Mouse (Mus musculus) frontal cortex, postnatal 36 days (tissue): ENCODE measurements at regions not wholly inside any gene's neighbourhood (a gene's known extent, or its start where the extent isn't known, plus 50 kb on each side); places are given as distances from the start of the nearest gene placed in this dataset.
A peak's percentile ranks its signal among the peaks of the same experiment; 100 is the strongest.

Experiments used
- DNase-seq, 2 experiments: peaks; one replicate each; pipeline ENCODE4 v3.0.0; 2022; ENCODE audit warnings: low spot score in 2 of 2

DNA sequence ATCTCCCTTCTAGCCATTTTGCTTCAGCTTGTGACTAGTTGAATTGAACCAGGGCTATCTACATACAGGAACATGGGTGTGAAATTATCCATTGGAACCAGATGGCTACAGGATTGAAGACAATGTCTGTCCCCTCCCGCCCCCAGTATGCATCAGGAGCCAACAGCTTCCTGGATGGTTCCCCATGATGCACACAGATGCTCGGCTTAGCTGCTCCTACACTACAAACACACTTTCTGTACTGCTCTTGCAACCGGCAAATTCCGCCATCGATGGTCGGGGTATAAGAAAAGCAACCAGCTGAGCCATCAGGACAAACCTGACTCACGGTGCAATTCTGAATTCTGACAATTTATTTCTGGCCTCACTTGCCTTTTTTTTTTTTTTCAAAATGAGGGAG, 258.9 kb downstream of the Tle3 start:
- DNase-seq, result peak in 1 of 2 experiments; percentile 43

DNA sequence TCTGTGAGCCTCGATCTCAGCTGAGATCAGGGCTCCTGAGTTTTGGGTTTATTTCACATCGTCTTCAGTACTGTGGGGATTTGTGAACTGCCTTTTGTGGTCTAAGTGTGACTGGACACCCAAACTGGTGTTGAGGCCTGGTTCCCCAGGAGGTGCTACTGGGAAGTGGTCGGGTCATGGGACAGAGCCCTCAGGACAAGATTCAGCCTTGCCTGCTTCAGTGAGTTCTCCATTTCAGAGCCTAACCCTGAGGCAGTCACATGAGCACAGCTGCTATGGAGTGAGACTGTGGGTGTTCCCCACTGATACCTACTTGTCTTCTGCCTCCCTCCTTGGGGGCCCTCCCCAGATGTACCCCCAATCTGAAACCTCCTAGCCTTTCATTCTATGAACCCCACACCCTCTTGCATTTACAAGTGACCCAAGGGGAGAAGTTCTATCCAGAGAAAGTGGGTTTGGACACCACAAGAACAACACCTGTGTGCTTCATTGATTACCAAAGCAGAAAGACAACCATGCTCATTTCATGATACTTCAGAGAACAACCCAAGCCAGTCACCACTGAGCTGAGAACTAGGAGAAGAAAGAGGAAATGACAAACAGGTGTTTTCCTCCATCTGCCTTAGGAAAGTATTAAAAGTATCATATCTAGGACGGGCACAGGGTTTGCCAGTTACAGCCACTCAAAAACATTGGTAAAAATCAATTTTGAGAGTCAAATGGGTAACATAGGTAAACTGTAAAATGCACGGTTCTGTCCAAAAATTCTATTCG, 255.8 kb downstream of the Tle3 start:
- DNase-seq, result no peak

DNA sequence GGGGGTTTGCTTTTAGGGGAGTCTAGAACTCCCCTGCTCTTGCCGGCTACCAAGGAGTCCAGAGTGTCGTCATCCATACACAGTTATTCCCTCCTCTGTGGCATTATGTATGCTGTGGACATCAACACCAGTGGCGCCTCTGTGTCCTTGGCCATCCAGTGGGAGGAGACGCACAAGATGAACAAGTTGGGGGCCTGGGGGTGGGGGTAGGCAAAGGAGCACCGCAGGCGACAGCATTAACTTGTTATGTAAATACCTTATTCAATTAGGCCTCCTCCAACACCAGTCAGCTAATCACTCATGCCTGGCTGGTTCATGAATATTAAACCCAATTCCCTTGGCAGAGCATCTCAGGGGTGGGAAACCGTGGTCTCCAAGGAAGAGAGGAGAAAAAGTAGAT, 250.8 kb downstream of the Tle3 start:
- no peak for DNase-seq

DNA sequence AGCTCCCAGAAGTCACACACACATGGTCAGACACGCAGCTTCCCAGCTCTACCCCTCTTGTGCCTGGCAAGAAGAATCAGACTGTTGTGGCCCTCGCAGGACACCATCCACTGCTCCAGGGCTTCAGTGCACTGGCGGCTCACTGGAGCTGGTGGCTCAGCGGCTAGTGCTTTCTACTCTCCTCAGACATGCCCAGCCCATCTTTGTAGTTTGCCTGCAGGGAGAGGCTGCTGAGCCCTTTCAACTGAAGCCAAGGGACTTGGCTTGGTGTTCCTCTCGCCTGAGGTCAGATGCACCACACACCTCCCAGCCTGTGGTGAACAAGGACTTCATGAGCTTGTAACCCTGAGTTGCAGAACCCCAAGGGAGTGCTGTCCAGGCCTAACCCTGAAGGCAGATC, 249.8 kb downstream of the Tle3 start:
- DNase-seq, result no peak

DNA sequence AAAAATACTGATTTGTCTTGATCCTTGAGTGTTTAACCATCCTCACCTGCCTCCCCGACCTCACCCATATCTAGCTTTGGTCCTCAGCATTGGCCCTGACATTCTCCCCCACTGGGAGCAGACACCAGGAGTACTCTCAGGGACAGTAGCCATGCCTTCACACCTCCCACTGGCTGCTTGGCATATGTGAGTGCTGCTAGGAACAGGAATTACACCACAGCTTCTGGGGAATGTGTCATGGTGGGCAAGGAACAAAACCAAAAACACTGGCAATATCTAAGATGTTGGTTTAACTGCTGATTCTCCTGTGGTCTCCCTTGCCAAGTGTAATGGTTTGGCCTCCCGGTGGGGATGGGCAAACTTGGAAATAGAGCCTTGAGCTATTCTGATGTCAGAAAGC, 248.6 kb downstream of the Tle3 start:
- peak; percentile 53 to 62 for DNase-seq

DNA sequence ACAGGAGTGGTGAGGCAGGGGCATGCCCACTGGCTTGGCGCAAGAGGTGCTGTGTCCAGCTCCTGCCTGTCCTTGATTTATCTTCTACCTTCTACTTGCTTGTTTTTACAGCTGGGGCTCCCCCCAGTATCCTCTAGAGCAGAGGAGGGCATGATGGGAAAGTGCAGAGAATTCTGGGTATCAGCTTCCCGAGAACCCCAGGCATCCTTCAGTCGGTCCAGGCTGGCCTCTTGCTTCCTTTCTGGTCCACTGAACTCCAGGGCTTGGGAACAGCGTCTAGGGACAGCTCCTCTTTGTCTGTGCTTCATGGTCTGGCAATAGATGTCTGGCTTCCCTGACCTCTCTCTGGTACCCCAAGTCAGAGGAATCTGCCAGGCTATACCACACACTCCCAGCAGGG, 247.9 kb downstream of the Tle3 start:
- no peak for DNase-seq

DNA sequence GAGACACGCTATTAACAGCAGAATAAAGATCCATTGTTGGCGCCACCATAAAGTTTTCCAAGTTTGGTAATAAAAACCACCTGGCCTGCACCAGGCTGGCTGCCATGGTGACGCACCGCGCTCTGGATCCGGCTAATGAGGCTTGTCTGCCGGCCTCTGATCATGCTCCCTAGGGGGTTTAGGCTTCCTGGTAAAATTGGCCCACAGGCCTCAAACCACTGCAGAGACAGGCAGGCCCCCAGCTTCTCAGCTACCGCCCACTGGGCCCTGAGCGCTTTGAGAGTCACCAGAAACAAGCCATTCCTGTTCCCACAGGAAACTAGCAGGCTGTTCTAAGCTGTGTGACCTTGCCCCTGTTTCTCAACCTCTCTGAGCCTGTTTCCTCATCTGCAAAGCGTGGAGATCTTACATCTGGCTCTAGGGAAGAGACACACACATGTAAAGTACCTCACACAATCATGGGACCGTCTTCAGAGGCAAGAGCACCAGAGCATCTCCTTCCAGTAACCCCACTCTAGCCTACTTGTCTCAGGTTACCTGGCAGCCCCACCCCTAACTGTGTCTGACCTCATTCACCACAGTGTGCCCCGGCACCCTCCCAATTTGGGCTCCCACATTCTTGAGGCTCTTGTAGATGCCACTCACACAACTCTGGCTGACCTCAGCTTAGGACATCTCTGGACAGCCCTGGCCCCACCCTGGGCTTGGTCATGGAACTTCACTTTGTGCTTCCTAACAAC, 246.5 kb downstream of the Tle3 start:
- no peak for DNase-seq

DNA sequence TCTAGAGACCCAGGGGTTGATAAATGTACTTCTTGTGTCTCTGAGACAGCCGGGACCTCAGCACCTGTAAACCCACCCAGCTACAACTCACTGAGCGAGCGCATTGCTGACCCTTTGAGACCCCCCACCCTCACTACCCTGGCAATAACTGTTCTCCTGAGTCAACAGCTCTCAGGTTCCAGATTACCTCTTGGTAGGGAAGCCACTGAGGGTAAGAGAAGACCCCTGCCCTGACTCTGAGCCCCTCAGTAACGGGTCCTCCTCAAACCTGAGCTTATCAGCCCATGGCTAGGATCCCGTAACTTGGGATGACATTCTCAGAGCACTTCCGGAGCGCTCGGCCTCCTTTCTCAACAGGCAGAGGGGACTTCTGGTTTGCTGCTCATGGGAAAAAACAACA, 245.8 kb downstream of the Tle3 start:
- no peak for DNase-seq

DNA sequence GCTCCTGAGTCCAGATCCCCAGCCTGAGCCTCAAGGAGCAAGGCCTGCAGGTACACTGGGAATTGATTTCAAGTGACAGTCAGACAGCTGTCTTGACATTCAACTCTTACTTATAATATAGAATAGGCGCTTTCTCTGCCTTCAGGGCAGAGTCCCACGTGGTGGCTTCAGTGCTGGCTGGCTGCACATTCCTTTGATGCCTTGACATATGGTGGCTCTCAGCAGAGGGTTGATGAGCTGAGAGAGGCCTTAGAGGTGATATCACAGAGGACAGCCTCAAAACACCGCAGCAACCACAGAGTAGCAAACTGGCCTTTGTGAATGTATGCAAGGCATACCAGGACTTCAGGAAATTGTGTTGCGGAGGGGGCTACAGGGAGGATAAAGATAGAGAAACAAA, 243.4 kb downstream of the Tle3 start:
- no peak for DNase-seq

DNA sequence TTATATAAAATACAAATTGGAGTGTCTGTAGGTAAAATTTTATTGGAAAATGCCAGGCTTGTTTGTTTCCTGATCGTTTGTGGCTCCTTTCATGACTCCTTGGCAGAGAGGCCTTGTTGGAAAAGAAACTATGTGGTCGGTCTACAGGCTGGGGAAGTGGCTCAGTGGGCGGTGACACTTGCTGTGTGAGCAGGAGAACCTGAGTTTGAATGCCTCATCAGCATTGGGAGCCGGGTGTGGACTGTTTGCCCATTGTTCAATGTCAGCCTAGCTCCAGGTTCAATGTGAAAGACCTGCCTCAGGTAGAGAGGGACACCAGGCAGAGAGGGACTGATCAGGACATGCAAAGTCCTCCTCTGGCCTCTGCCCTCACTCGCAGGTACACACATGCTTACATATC, 235.4 kb downstream of the Tle3 start:
- DNase-seq, result no peak

DNA sequence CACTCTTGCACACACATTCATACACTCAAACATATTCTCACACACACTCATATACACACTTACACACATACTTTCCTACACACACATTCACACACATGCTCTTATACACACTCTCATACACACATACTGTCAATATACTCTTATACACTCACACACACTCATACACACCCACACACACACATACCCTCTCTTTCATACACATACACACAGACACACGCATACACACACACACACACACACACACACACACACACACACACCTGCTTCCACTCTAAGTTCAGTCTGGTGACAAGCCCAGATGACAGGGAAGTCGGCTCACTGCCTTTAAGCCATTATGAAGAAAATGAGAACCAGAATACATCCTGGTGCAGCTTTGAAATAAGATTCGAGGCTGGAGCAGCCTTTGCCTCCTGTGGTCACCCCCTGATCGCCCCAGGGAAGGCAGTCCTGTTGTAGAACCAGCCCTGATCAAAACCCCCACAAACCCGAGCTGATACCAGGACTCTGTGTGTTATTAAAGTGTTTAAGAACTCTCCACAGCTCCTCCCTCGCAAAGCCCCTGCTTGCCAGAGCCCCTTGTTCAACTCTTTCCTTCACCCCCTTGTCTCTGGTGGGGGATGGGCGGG, 230.3 kb downstream of the Tle3 start:
- DNase-seq, result no peak

DNA sequence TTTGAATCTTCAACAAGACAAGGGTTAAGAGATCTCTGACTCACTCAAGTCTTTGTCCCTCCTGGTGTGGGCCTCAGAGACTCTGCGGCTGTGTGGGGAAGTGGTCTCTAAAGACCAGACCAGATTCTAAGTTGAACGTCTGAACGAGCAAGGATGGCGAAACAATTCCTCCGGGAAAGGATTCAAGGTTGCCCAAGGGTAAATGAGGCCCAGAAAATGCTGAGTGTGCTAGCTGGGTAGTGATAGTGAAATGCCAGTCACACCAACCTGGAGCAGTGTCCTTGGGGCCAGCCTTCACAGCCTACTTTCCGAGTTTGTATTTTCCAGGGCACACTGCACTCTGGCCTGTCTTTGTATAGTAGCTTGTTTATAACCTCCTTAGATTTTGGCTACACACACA, 229.7 kb downstream of the Tle3 start:
- DNase-seq, result no peak

DNA sequence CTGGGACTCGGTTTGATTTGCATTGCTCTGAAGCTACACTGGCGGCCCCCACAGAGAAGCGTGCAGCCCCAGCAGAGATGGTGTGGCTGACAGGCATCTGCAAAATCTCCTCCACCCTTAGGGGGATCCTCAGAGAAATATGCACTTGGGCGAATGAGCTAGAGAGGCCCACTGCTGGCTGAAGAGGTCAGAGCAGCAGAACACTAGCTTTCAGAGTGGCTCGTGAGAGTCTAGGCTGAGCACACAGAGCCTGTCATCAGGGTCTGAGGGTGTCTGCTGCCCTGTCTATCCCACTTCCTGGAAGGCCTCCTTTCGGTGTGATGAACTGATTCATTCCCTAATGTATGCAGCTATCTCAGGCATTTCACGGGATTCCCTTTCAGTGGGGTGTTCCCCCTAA, 225.1 kb downstream of the Tle3 start:
- DNase-seq, result no peak

DNA sequence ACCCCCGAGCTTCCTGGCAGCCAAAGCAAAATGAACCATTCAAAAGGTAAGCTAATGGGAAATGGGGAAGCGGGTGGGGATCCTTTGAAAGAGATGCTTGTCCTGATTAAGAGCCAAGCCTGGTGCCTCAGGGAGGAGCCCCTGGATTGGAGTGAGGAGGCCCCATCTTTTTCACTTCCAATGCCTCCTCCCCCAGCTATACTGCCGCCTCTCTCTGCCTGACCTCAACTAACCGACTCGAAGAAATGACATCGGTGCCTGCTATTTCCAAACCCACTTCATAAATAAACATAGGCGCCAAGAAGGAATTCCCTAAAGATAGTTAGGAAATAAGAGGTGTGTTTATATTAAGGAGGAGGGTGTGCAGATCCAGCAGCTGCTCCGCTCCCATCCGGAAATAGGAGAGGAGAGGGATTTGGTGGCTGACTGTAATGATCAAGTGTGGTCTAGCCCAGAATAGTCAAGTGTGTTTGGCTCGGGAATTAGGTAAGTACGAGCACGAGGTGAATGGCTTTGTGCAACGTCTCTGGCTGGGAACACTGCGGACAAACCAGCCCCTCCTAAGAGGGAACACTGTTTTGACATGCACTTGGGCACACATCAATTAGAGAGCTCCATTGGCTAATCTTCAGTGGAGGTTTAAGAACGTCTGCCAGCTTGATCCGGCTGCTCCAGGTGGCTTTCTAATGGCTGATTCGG, 224.4 kb downstream of the Tle3 start:
- no peak for DNase-seq

DNA sequence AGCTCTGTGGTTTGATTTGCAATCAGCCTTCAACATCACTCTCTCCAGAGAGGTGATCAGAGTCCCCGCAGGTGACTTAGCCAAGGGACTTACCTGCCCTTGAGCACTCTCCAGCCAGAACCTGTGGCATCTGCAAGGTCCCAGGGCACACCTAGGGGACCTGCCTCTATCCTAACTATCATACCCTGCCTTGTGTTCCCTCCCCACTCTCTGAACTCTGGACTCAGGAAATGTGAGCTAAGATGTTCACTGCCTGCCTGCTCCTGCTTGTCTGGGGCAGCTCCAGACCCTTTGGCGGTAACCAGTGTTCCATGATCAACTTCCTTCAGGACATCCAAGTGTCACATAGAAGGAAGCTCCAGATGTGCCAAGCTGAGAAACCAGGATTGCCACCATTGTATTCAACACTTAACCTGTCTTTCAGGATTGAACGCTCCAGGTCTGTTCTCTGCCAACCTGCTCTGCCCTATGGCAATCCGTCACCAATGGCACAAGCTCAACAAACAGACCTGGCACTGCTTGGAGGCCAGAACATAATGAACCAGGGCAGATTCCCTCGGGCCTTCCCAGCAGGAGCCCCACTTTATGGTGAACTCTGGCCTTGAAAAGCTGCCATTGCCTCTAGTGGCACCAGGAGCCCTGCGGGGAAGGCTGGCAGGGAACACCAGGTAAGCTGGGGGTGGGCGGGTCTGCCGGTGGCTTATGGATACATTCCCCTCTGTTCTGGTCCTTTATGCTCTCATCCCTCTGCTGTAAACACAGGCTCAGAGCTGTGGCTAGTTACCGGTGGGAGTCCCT, 223.2 kb downstream of the Tle3 start:
- no peak for DNase-seq

DNA sequence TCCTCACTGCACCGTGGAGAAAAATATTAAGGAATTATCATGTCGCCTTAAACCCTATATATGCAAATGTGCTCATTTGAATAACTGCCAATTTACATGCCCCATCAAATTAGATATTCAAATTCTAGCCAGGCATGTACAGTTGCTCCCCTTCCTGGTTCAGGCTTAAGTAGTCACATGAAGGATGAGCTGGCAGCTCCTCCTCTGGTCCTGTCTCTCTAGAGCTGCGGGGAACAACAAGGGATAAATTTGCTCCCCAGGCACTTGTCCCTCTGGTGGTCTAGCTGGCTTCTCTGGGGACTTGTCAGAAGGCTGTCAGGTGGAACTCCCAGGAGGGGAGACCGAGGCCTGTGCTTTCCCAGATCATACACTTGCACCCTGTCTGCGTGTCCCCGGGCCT, 221.8 kb downstream of the Tle3 start:
- no peak for DNase-seq

DNA sequence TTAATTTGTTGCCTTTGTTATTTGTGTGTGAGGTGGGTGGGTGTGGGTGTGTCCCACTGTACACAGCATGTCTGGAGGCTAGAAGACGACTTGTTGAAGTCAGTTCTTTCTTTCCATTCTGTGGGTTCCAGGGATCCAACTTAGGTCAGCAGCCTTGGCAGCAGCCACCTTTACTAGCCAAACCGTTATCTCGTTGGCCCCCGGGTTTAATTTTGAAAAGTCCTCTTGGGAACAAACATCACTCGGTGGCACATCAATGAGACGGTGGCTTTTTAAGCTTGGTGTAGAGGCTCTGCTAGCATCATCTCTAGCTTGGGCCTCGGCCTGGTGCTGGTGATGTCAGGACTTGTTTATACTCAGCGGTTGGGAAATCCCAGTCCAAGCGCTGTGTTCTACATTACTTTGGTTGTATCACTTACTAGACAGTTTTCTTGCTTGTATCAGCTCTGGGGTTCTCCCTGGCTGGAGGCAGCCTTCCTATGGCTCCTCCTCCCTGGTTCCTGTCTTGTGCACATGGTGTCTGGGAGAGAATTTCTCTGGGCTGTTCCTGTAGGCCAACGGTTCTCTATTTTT, 217.6 kb downstream of the Tle3 start:
- DNase-seq, result no peak

DNA sequence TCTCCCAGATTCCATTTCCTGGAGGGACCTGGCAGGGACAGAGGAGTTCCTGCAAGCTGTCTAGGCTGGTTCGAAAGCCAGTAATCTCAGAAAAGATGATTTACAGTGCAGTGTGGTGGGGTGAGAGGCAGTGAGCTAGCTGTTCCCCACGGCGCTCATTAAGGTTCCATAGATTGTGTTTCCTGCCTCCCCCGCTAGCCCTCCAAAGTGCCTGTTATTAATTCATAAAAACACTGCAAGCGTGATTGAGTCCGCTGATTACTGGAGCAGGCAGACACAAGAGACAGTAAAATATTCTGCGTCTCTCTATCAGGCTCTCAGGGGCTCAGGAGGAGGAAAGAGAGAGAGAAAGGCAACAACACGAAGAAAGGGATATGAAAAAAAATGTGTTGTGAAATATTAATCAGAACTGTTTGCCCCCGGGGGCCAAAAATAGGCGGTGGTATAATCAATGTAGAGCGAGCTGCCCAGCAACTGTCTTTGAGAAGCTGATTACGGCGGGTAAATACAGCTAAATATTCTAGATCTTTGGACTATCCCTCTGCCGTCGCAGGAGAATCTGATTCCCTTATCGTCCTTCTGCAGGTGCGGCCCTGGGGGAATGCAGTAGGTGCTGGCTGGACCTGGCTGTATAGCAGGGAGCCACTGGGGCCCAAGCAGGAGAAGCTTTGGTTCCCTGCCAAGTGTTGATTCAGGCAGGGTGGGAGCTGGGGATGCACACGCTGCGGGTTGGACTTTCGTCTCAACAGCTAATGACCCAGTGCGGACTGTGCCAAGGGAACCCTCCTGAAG, 211.3 kb downstream of the Tle3 start:
- no peak for DNase-seq

DNA sequence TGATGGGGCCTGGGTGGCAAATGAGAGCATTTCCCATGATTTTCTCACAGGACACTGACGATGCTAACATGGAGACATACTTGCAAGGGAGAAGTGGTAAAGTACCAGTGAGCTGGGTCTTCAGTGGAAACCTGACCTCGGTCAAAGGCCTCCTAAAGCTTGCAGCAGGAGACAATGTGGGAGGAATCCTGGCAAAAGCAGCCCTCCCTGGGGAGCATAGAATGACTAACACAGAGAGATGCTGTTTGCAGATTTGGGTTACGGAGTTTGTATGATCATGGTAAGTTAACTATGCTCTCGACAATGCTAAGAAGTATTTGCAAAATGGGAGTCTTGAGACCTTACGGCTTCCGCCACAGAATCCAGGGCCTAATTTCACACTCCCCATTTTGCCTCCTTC, 208.9 kb downstream of the Tle3 start:
- no peak for DNase-seq

DNA sequence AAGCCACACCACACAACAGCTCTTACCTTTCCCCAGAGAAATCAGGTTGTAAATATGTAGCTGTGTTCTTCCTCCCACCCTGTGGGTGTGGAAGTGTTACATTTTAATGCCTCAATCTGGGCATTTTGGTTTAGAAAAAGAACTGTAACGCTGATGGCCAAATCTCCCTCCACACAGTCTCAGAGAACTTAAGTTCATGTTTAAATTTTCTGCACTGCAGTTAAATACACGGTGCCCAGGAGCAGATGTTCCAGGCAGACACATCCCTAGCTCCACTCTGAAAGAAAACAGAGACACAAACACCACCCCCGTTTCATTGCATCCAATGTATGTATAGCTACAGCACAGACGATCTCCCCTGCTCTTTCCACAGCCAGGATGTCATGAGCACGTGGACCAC, 206.1 kb downstream of the Tle3 start:
- peak; percentile 46 to 54 for DNase-seq
